Mouse (Mus musculus) lung, postnatal 0 days (tissue): Measurements from ENCODE around the gene Fzr1.

ENCODE experiments used
- CTCF ChIP-seq: IDR thresholded peaks from 2 replicates; pipeline ENCODE4 v1.5.1; 2016; ENCODE audit warnings: antibody characterized with exemption, mild to moderate bottlenecking
- EP300 ChIP-seq: IDR thresholded peaks from 2 replicates; pipeline ENCODE4 v1.6.1; 2016; ENCODE audit warnings: antibody characterized with exemption, mild to moderate bottlenecking, control low read depth

GRCm38 (mm10) chr10:81325781-81326180 lies 52.5 kb downstream of the Fzr1 start:
- TF ChIP-seq EP300 (no peak), CTCF (no peak)
